Mouse (Mus musculus) left cerebral cortex, adult 2 months (tissue): ENCODE results near the gene Adgrg7. TPM values are rescaled to one million over a fixed set of nuclear protein-coding genes. Genes with fewer than 3 reads are reported as not detected.

Experiments
- DNase-seq, 2 experiments: peaks; one replicate each; pipeline ENCODE4 v3.0.0; 2021 to 2022; ENCODE audit warnings: low spot score in 2 of 2, mixed read lengths in 1 of 2; ENCODE audit errors: extremely low spot score in 1 of 2
- H3K27ac ChIP-seq: fragments of 200-600 bp; 2 replicates; pipeline ENCODE4 v1.8.1; 2022
- H3K4me3 ChIP-seq: fragments of 200-600 bp; 2 replicates; pipeline ENCODE4 v1.8.1; 2022
- CTCF ChIP-seq: fragments of 200-600 bp; IDR thresholded peaks from 2 replicates; pipeline ENCODE4 v1.8.1; 2022; ENCODE audit warnings: antibody characterized with exemption, mild to moderate bottlenecking, moderate library complexity
- intact Hi-C: fragments of 180-260 bp; cut with DNase I; formaldehyde crosslinking; loops from one replicate; pipeline ENCODE4 v1.15.1; 2025
- total RNA-seq, 2 experiments: library from RNA; stranded (reverse); gene quantifications; 2 replicates each; pipeline ENCODE4 v1.2.3; 2021

The Adgrg7 gene
- total RNA-seq, 2 experiments from 2014 or later, result not detected

DNA sequence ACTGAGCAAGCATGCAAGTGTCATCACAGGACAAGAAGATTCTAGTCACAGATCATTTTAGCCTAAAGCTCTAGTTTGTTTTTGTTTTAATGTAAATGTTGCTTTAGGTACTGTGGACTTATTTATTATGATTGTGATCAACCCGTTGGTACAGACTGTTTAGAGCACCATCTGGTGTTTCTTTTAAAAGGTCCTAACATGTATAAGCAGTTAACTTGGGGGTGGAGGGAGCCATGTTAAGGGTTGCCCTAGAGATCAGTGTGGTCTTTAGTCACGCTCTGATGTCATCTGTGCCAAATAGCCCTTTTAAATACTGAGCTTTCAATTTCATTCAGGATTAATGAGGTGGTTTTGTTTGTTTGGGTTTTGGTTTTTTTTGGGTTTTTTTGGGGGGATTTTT lies 99.2 kb downstream of the Adgrg7 start:
- DNase-seq, result no peak
- H3K4me3 ChIP-seq, result no peak overlapping the region
- intact Hi-C loops, result loop anchor here (5.0 kb wide), 1 partner anchor 519 kb away; no protein-coding TSS in a partner anchor
- no peak overlapping the region for H3K27ac ChIP-seq
- no peak for TF ChIP-seq CTCF

DNA sequence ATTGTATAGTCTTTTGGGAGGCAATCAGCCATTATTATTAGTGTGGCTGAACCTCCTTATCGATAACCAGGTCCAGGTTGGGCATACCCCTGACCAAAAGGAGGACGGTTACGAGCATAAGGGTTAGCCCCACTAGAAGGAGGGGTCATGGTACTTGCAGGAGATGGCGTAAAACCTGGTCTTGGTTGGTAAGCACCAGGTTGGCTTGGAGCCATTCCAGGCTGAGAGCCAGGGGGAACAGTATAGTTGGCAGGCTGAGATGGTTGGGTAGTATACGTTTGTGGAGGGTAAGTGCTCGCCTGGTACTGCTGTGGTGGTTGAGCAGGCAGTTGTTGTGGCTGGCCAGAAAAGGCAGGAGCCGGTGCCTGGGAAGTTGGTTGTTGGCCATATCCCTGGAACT lies 104.9 kb downstream of the Adgrg7 start:
- no peak overlapping the region for H3K27ac ChIP-seq
- TF ChIP-seq CTCF, result no peak
- DNase-seq, result no peak
- intact Hi-C loops, result no loop called here
- no peak overlapping the region for H3K4me3 ChIP-seq

DNA sequence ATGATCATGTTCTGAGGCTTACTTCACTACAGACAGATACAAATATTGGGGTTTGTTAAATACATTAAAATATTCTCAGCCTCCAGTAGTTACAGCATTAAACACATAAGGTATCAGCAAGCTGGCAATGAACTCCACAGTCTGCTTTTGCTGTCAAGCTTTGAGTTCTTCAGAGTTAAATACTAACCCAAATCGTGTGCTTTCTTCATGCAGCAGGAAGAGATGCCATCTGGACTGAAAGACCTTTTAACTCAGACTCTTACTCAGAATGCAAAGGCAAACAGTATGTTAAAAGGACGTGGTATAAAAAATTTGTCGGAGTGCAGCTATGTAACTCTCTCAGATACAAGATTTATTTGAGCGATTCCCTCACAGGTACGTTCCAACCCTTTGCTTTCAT lies 108.9 kb downstream of the Adgrg7 start:
- intact Hi-C loops, result no loop called here
- no peak overlapping the region for H3K4me3 ChIP-seq
- no peak overlapping the region for H3K27ac ChIP-seq
- TF ChIP-seq CTCF, result no peak
- DNase-seq, result no peak

DNA sequence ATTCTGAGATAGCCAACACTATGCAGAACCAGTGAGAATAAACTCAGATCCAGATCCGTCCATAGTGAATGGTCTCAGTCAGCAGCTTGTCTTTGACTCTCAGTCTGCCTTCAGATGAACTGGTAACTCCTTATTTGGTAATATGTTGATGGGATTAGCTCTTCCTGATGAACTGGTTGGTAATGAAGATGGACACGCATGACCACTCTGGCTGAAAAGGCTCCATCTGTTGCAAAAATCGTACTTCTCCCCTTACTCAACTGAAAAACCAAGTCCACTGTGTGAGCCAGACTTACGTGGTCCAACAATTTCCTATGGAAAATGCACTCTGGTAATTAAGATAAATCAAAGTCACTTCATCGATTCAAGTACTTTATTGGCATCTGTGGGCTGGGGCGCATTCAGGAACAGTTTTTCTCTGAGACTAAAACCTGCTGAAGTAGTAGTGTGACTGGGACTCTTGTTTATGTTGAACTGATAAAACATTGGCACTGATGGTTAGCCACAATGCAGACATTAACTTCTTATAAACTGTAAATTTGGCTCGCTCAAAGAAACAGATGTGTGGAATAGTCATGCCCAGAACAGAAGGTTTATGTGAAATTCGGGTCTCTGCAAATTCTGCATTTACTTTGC lies 114.5 kb downstream of the Adgrg7 start:
- TF ChIP-seq CTCF, result no peak
- no peak for DNase-seq
- H3K4me3 ChIP-seq, result no peak overlapping the region
- no peak overlapping the region for H3K27ac ChIP-seq
- intact Hi-C loops, result no loop called here

DNA sequence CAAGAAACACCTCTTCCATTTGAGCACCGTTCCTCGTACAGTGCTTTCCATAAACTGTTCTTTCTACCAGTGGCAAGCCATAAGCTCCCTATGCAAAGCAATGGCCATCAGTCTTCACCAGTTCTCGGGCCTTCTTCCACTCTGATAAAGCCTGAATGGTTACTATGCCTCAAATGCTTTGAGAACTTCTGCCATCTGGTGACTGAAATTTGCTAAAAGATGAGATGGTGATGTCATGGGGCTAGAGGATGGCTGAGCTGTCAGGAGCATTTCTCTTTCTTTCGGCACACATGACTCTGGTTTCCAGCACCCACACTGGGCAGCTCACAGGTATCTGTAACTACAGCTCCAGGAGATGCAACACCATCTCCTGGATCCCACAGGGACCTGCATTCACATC lies 118.5 kb downstream of the Adgrg7 start:
- TF ChIP-seq CTCF, result peak; percentile 48
- intact Hi-C loops, result loop anchor here (2.0 to 5.0 kb wide), 4 partner anchors 155 to 505 kb away; no protein-coding TSS in a partner anchor
- Histone ChIP-seq H3K4me3 (no peak overlapping the region), H3K27ac (no peak overlapping the region)
- peak; percentile 17 to 25 for DNase-seq

Other genes with a start within 250 kb of the Adgrg7 start
- 10 to 100 TPM; 50.0 to 55.7 TPM for gene Tfg, start 78.4 kb downstream of the Adgrg7 start, total RNA-seq
- 1 to 10 TPM; 1.3 to 1.4 TPM for gene Tmem45a, start 90.3 kb upstream of the Adgrg7 start, total RNA-seq
- gene Lnp1, start 132.2 kb upstream of the Adgrg7 start, total RNA-seq, result 1 to 10 TPM; 2.6 to 3.4 TPM